Mouse (Mus musculus) MEL (cell line): ENCODE measurements around the gene Ccdc47.

Experiments used
- BHLHE40 ChIP-seq: IDR thresholded peaks from 2 replicates; pipeline ENCODE4 v1.6.1; 2012; ENCODE audit warnings: low read depth, mild to moderate bottlenecking, inconsistent platforms, low read length, improper control_type of control experiment, borderline replicate concordance
- CHD2 ChIP-seq: IDR thresholded peaks from 2 replicates; pipeline ENCODE4 v1.6.1; 2011; ENCODE audit warnings: low read length, improper control_type of control experiment
- CTCF ChIP-seq, 3 experiments: IDR thresholded peaks in 2 of 3; conservative IDR thresholded peaks in 1 of 3; 2 replicates each; pipeline ENCODE4 v1.5.1; 2011 to 2012; ENCODE audit warnings: low read length in 3 of 3, low read depth in 2 of 3, mild to moderate bottlenecking in 2 of 3, improper control_type of control experiment in 1 of 3, inconsistent platforms in 1 of 3, mixed read lengths in 1 of 3, moderate library complexity in 1 of 3; ENCODE audit not compliant: control insufficient read depth in 1 of 3, insufficient read depth in 1 of 3, poor library complexity in 1 of 3, severe bottlenecking in 1 of 3
- EP300 ChIP-seq, 2 experiments: IDR thresholded peaks; 2 replicates each; pipeline ENCODE4 v1.6.1; 2011; ENCODE audit warnings: improper control_type of control experiment in 2 of 2, low read length in 2 of 2, low read depth in 1 of 2, mild to moderate bottlenecking in 1 of 2
- ETS1 ChIP-seq: IDR thresholded peaks from 2 replicates; pipeline ENCODE4 v1.6.1; 2012; ENCODE audit warnings: low read depth, mild to moderate bottlenecking, inconsistent platforms, low read length, improper control_type of control experiment, moderate library complexity
- JUND ChIP-seq: IDR thresholded peaks from 2 replicates; pipeline ENCODE4 v1.6.1; 2011; ENCODE audit warnings: low read depth, mild to moderate bottlenecking, improper control_type of control experiment, low read length
- KAT2A ChIP-seq: conservative IDR thresholded peaks from 2 replicates; pipeline ENCODE4 v1.6.1; 2012; ENCODE audit warnings: low read depth, low read length, improper control_type of control experiment, inconsistent platforms
- MAX ChIP-seq: IDR thresholded peaks from 2 replicates; pipeline ENCODE4 v1.6.1; 2011; ENCODE audit warnings: low read length, improper control_type of control experiment
- NRF1 ChIP-seq: IDR thresholded peaks from 2 replicates; pipeline ENCODE4 v1.6.1; 2014; ENCODE audit warnings: low read depth, mild to moderate bottlenecking, inconsistent platforms, low read length, improper control_type of control experiment, moderate library complexity; ENCODE audit not compliant: poor library complexity, insufficient read depth, severe bottlenecking
- TAL1 ChIP-seq: IDR thresholded peaks from 2 replicates; pipeline ENCODE4 v1.6.1; 2012; ENCODE audit warnings: mild to moderate bottlenecking, inconsistent platforms, low read length, moderate library complexity, mixed read lengths
- TBP ChIP-seq: IDR thresholded peaks from 2 replicates; pipeline ENCODE4 v1.8.0; 2011; ENCODE audit warnings: low read depth, low read length, improper control_type of control experiment
- UBTF ChIP-seq: IDR thresholded peaks from 2 replicates; pipeline ENCODE4 v1.6.1; 2012; ENCODE audit warnings: low read depth, mild to moderate bottlenecking, inconsistent platforms, low read length, improper control_type of control experiment, moderate library complexity, borderline replicate concordance; ENCODE audit not compliant: insufficient read depth

- TF ChIP-seq EP300 (IDR thresholded peaks at IDR 0.05; ENCODE audit: low read depth in 1 of 2, low read length in 2 of 2) (no peak), ETS1 (no peak), NRF1 (no peak), UBTF (no peak), BHLHE40 (no peak), CTCF (IDR thresholded peaks at IDR 0.05 in 2 of 3, conservative IDR thresholded peaks at IDR 0.05 in 1 of 3; ENCODE audit: control insufficient read depth in 1 of 3, insufficient read depth in 1 of 3, low read depth in 2 of 3, low read length in 3 of 3, poor library complexity in 1 of 3, severe bottlenecking in 1 of 3) (peak; percentile 61 to 78 (median 76)), TBP (no peak), CHD2 (no peak), JUND (no peak), TAL1 (no peak), KAT2A (no peak), MAX (no peak)
These were observed 30.7 kb upstream of the Ccdc47 start for GRCm38 (mm10) chr11:106246834-106247233.
